ENCODE assay signal across 9 mouse cellular contexts in the genomic region with DNA sequence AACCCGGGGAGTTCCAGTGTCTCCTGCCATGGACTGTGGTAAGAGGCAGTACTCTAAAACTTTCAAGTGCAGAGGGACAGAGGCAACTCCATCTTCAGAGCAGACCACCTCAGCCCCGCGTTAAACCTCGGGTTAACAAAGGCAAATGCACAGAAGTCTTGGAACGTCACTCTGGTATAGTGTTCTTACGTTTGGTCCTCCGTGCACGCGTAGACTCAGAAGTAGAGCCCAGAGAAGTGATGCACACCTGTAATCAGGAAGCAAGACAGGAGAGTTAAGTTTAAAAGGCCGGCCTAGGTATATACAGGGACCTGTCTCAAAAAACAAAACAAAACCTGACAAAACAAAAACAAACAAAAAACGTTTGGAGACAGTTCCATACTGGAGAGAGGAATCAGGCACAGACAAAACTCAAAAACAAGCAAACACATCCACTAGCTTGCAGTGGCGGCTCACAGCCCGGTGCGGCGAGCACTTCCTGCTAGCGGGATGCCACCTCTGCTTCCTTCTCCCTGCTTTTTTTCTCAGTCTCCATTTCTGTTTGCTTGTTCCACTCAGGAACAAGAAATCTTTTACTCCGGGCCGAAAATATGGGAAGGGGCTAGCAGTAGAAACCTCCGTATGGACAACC. TPM values are rescaled to one million over a fixed set of nuclear protein-coding genes. Genes with fewer than 3 reads are reported as not detected.
DNase-seq lines count a peak whose midpoint lies in the region; ATAC-seq lines count a peak whose summit lies in the region.
"Had no signal": no experiment of that assay in that cellular context is flagged by ENCODE, and none has a peak within 500 bp of the region (broad histone marks: within the 10 kb centered on the region; RNA-seq: fewer than 3 reads in every experiment).

No protein-coding gene starts in this region.

- peaks cover 19% of the 10 kb centered on the region for H3K36me3 ChIP-seq in embryonic facial prominence, embryonic 14.5 days (ENCODE audit: control insufficient read depth, insufficient read depth, low read length)
- no peaks in the 10 kb centered on the region for H3K36me3 ChIP-seq in liver, embryonic 11.5 days (ENCODE audit: control insufficient read depth, insufficient read depth, low read length)
- peaks cover 7% of the 10 kb centered on the region for H3K36me3 ChIP-seq in neural tube, embryonic 11.5 days (ENCODE audit: control insufficient read depth, insufficient read depth, low read length)

- ATAC-seq in embryonic facial prominence, embryonic 14.5 days (ENCODE audit: low read depth), result no peak
- peak; percentile 3 to 26; a peak in 1 of 4 replicates for ATAC-seq in hematopoietic stem cell, adult 5-6 weeks (replicated peaks in 1 of 2; ENCODE audit: insufficient read depth in 1 of 2, low FRiP score in 2 of 2, low TSS enrichment in 1 of 2, low read depth in 1 of 2, poor library complexity in 2 of 2, severe bottlenecking in 2 of 2)
- ATAC-seq in liver, embryonic 11.5 days (replicated peaks; ENCODE audit: low FRiP score), result no peak
- ATAC-seq in neural tube, embryonic 11.5 days (ENCODE audit: insufficient read depth, low FRiP score, low TSS enrichment), result no peak

- peaks cover 17% of the 10 kb centered on the region for H3K4me1 ChIP-seq in embryonic facial prominence, embryonic 14.5 days (ENCODE audit: control insufficient read depth, insufficient read depth, low read length)
- H3K4me1 ChIP-seq in liver, embryonic 11.5 days (replicated peaks; ENCODE audit: control insufficient read depth, insufficient read depth, low read length), result no peaks in the 10 kb centered on the region; the same call in 1 of the 2 replicates
- no peaks in the 10 kb centered on the region for H3K4me1 ChIP-seq in neural tube, embryonic 11.5 days (ENCODE audit: control insufficient read depth, insufficient read depth, low read length)

- H3K27me3 ChIP-seq in embryonic facial prominence, embryonic 14.5 days (replicated peaks; ENCODE audit: control insufficient read depth, insufficient read depth, low read length), result no peaks in the 10 kb centered on the region
- no peaks in the 10 kb centered on the region for H3K27me3 ChIP-seq in liver, embryonic 11.5 days (replicated peaks; ENCODE audit: control insufficient read depth, insufficient read depth, low read length)
- H3K27me3 ChIP-seq in neural tube, embryonic 11.5 days (ENCODE audit: control insufficient read depth, insufficient read depth, low read length), result no peaks in the 10 kb centered on the region

- peak overlapping the region; percentile 61 for H3K4me3 ChIP-seq in embryonic facial prominence, embryonic 14.5 days (ENCODE audit: low read depth, low read length)
- peak overlapping the region; percentile 77 for H3K4me3 ChIP-seq in liver, embryonic 11.5 days (ENCODE audit: low read depth, low read length)
- H3K4me3 ChIP-seq in neural tube, embryonic 11.5 days (ENCODE audit: low read depth, low read length), result peak overlapping the region; percentile 56

- peak; percentile 29 for DNase-seq in adrenal gland, postnatal 10 days
- DNase-seq in adrenal gland, adult 8-10 months, result no peak
- peak; percentile 13 for DNase-seq in MEL-GATA-1-ER (ENCODE audit: extremely low read depth, low read depth)
- DNase-seq in embryonic facial prominence, embryonic 14.5 days (ENCODE audit: low spot score), result peak; percentile 42
- peak; percentile 53 for DNase-seq in liver, embryonic 11.5 days (ENCODE audit: low spot score)
- peak; percentile 31 for DNase-seq in neural tube, embryonic 11.5 days (ENCODE audit: low spot score)
- DNase-seq in ovary, postnatal 14 days (ENCODE audit: low spot score), result no peak

- 13% methylated on average over 19 of the region's 19 CpGs for whole genome bisulfite sequencing in embryonic facial prominence, embryonic 14.5 days
- WGBS in liver, embryonic 11.5 days, result 14% methylated on average over 19 of the region's 19 CpGs
- WGBS in neural tube, embryonic 11.5 days, result 13% methylated on average over 19 of the region's 19 CpGs

- H3K9me3 ChIP-seq in embryonic facial prominence, embryonic 14.5 days (ENCODE audit: control insufficient read depth, low read length), result peaks cover 34% of the 10 kb centered on the region
- peaks cover 25% of the 10 kb centered on the region; the same call in 1 of the 2 replicates for H3K9me3 ChIP-seq in liver, embryonic 11.5 days (ENCODE audit: control insufficient read depth, low read length)
- peaks cover 7% of the 10 kb centered on the region for H3K9me3 ChIP-seq in neural tube, embryonic 11.5 days (ENCODE audit: control insufficient read depth, low read length)

- H3K9ac ChIP-seq in embryonic facial prominence, embryonic 14.5 days (ENCODE audit: low read depth, low read length), result peak overlapping the region; percentile 41
- H3K9ac ChIP-seq in liver, embryonic 11.5 days (ENCODE audit: low read depth, low read length), result peak overlapping the region; percentile 55
- H3K9ac ChIP-seq in neural tube, embryonic 11.5 days (ENCODE audit: low read length), result peak overlapping the region; percentile 37; the same call in 1 of the 2 replicates

- H3K27ac ChIP-seq in embryonic facial prominence, embryonic 14.5 days (replicated peaks; ENCODE audit: low read depth, low read length), result peak overlapping the region; percentile 8; the same call in 1 of the 2 replicates
- peak overlapping the region; percentile 42 for H3K27ac ChIP-seq in liver, embryonic 11.5 days (ENCODE audit: low read depth, low read length)
- H3K27ac ChIP-seq in neural tube, embryonic 11.5 days (ENCODE audit: low read depth, low read length), result no peak overlapping the region

- peak overlapping the region; percentile 78 for H3K4me2 ChIP-seq in embryonic facial prominence, embryonic 14.5 days (ENCODE audit: low read depth, low read length)
- peak overlapping the region; percentile 78 for H3K4me2 ChIP-seq in liver, embryonic 11.5 days
- H3K4me2 ChIP-seq in neural tube, embryonic 11.5 days (ENCODE audit: low read depth), result peak overlapping the region; percentile 52

RNA-seq across cellular contexts. Expression of a gene that starts 5.5 kb away (rescaled TPM):
- 10 to 100 TPM; 20.7 to 22.0 TPM for total RNA-seq in adrenal gland, postnatal 10 days (2021)
- total RNA-seq in adrenal gland, adult 8-10 months (2022), result 10 to 100 TPM; 17.6 to 22.4 (median 18.9) TPM
- polyA plus RNA-seq in embryonic facial prominence, embryonic 14.5 days (2014; fragmentation: Nextera tagmentation; extraction: Ambion mirVana), result 49.1 and 53.0 TPM in 2 replicates
- 49.9 and 52.8 TPM in 2 replicates for total RNA-seq in hematopoietic stem cell, adult 5-6 weeks (2017)
- 65.5 and 65.9 TPM in 2 replicates for polyA plus RNA-seq in liver, embryonic 11.5 days (2014; fragmentation: Nextera tagmentation; extraction: Ambion mirVana)
- 63.3 and 71.2 TPM in 2 replicates for polyA plus RNA-seq in neural tube, embryonic 11.5 days (2014; fragmentation: Nextera tagmentation; extraction: Ambion mirVana)

RNA-seq across cellular contexts. Expression of a gene that starts 5.6 kb away (rescaled TPM):
- total RNA-seq in adrenal gland, postnatal 10 days (2021), result 10 to 100 TPM; 50.7 to 60.9 TPM
- total RNA-seq in adrenal gland, adult 8-10 months (2022), result 10 to 100 TPM; 65.7 to 73.7 (median 71.4) TPM
- polyA plus RNA-seq in embryonic facial prominence, embryonic 14.5 days (2014; fragmentation: Nextera tagmentation; extraction: Ambion mirVana), result 71.5 and 74.6 TPM in 2 replicates
- total RNA-seq in hematopoietic stem cell, adult 5-6 weeks (2017), result 23.6 and 36.7 TPM in 2 replicates
- 141 and 156 TPM in 2 replicates for polyA plus RNA-seq in liver, embryonic 11.5 days (2014; fragmentation: Nextera tagmentation; extraction: Ambion mirVana)
- 107 and 108 TPM in 2 replicates for polyA plus RNA-seq in neural tube, embryonic 11.5 days (2014; fragmentation: Nextera tagmentation; extraction: Ambion mirVana)

RNA-seq across cellular contexts. Expression of a gene that starts 25.6 kb away (rescaled TPM):
- 10 to 100 TPM; 10.6 to 11.3 TPM for total RNA-seq in adrenal gland, postnatal 10 days (2021)
- 1 to 10 TPM; 5.3 to 10.0 (median 7.2) TPM for total RNA-seq in adrenal gland, adult 8-10 months (2022)
- polyA plus RNA-seq in embryonic facial prominence, embryonic 14.5 days (2014; fragmentation: Nextera tagmentation; extraction: Ambion mirVana), result 18.1 and 19.4 TPM in 2 replicates
- total RNA-seq in hematopoietic stem cell, adult 5-6 weeks (2017), result 186 and 621 TPM in 2 replicates
- polyA plus RNA-seq in liver, embryonic 11.5 days (2014; fragmentation: Nextera tagmentation; extraction: Ambion mirVana), result 23.2 and 23.5 TPM in 2 replicates
- 6.6 and 8.0 TPM in 2 replicates for polyA plus RNA-seq in neural tube, embryonic 11.5 days (2014; fragmentation: Nextera tagmentation; extraction: Ambion mirVana)
- polyA plus RNA-seq: C2C12 had no signal

Comparison
In these comparisons a context has a peak if more than half of its experiments do, and no peak if none do; other contexts are left out.
1. DNase-seq: peak in adrenal gland, postnatal 10 days (single experiment), MEL-GATA-1-ER (single experiment), embryonic facial prominence, embryonic 14.5 days (single experiment), liver, embryonic 11.5 days (single experiment) and neural tube, embryonic 11.5 days (single experiment); none in adrenal gland, adult 8-10 months (single experiment) and ovary, postnatal 14 days (single experiment).
2. ATAC-seq: peak in hematopoietic stem cell, adult 5-6 weeks (2 of 2); none in embryonic facial prominence, embryonic 14.5 days (single experiment), liver, embryonic 11.5 days (single experiment) and neural tube, embryonic 11.5 days (single experiment).
3. RNA of a gene that starts 25.6 kb away (total RNA-seq): 186 to 621 TPM in hematopoietic stem cell, adult 5-6 weeks; 10.6 to 11.3 TPM in adrenal gland, postnatal 10 days and 5.3 to 10.0 TPM in adrenal gland, adult 8-10 months; every median in the first group is over 10 times any median in the second.
4. Peak in every context shown above with its lines, with median percentiles within 50 percentile points of each other: H3K4me2 ChIP-seq, H3K4me3 ChIP-seq and H3K9ac ChIP-seq.